Mouse (Mus musculus): ENCODE measurements at regions not wholly inside any gene's neighbourhood (a gene's known extent, or its start where the extent isn't known, plus 50 kb on each side); places are given as distances from the start of the nearest gene placed in this dataset.

GRCm38 (mm10) chr17:9976866-9977421 is 307.4 kb upstream of the Pabpc6 start:
- Histone ChIP-seq H3K9ac (replicated peaks) (no peak overlapping the region), H3K4me2 (no peak overlapping the region), H3K4me1 (0 out of 2 replicates have a peak, but pooled peaks cover 16% of the 10 kb centered on the region), H3K36me3 (no peaks in the 10 kb centered on the region), H3K4me3 (replicated peaks) (no peak overlapping the region), H3K27ac (replicated peaks) (no peak overlapping the region), H3K27me3 (replicated peaks) (no peaks in the 10 kb centered on the region), H3K9me3 (replicated peaks) (no peaks in the 10 kb centered on the region)
- ATAC-seq (ENCODE audit: low FRiP score), result no peak
- 98% methylated on average over 4 of the region's 4 CpGs for WGBS

GRCm38 (mm10) chr17:9975995-9976394 is 306.5 kb upstream of the Pabpc6 start:
- 89% methylated on average over 14 of the region's 14 CpGs for WGBS

GRCm38 (mm10) chr17:9975153-9975552 is 305.6 kb upstream of the Pabpc6 start:
- Histone ChIP-seq H3K9me3 (replicated peaks) (no peaks in the 10 kb centered on the region), H3K4me2 (no peak overlapping the region), H3K4me3 (replicated peaks) (no peak overlapping the region), H3K4me1 (0 out of 2 replicates have a peak, but pooled peaks cover 16% of the 10 kb centered on the region), H3K27ac (replicated peaks) (no peak overlapping the region), H3K9ac (replicated peaks) (no peak overlapping the region), H3K27me3 (replicated peaks) (no peaks in the 10 kb centered on the region), H3K36me3 (no peaks in the 10 kb centered on the region)
- no peak for ATAC-seq (ENCODE audit: low FRiP score)
- WGBS, result 97% methylated on average over 1 of the region's 1 CpGs

More at GRCm38 (mm10) chr17:9975995-9976394, 306.5 kb upstream of the Pabpc6 start:
- Histone ChIP-seq H3K36me3 (no peaks in the 10 kb centered on the region), H3K27ac (replicated peaks) (0 out of 2 replicates have a peak overlapping the region, but pooled peaks have one; percentile 9), H3K9me3 (replicated peaks) (no peaks in the 10 kb centered on the region), H3K4me3 (replicated peaks) (no peak overlapping the region), H3K4me1 (0 out of 2 replicates have a peak, but pooled peaks cover 16% of the 10 kb centered on the region), H3K9ac (replicated peaks) (no peak overlapping the region), H3K4me2 (no peak overlapping the region), H3K27me3 (replicated peaks) (no peaks in the 10 kb centered on the region)
- ATAC-seq (ENCODE audit: low FRiP score), result no peak

- Histone ChIP-seq H3K36me3 (no peaks in the 10 kb centered on the region), H3K9me3 (replicated peaks) (no peaks in the 10 kb centered on the region), H3K4me3 (replicated peaks) (no peak overlapping the region), H3K27ac (replicated peaks) (no peak overlapping the region), H3K4me2 (no peak overlapping the region), H3K9ac (replicated peaks) (no peak overlapping the region), H3K4me1 (0 out of 2 replicates have a peak, but pooled peaks cover 5% of the 10 kb centered on the region), H3K27me3 (replicated peaks) (no peaks in the 10 kb centered on the region)
- no peak for ATAC-seq (ENCODE audit: low FRiP score)
- 52% methylated on average over 7 of the region's 7 CpGs for WGBS
These were observed 298.5 kb upstream of the Pabpc6 start for GRCm38 (mm10) chr17:9967988-9968387.

- Histone ChIP-seq H3K27ac (replicated peaks) (no peak overlapping the region), H3K4me1 (0 out of 2 replicates have a peak, but pooled peaks cover 5% of the 10 kb centered on the region), H3K9me3 (replicated peaks) (no peaks in the 10 kb centered on the region), H3K9ac (replicated peaks) (no peak overlapping the region), H3K36me3 (no peaks in the 10 kb centered on the region), H3K4me3 (replicated peaks) (no peak overlapping the region), H3K27me3 (replicated peaks) (no peaks in the 10 kb centered on the region), H3K4me2 (no peak overlapping the region)
- 77% methylated on average over 10 of the region's 10 CpGs for WGBS
- ATAC-seq (ENCODE audit: low FRiP score), result no peak
These were observed 293.4 kb upstream of the Pabpc6 start for GRCm38 (mm10) chr17:9962893-9963436.

- Histone ChIP-seq H3K4me1 (no peaks in the 10 kb centered on the region), H3K27me3 (replicated peaks) (no peaks in the 10 kb centered on the region), H3K27ac (replicated peaks) (no peak overlapping the region), H3K4me3 (replicated peaks) (no peak overlapping the region), H3K9me3 (replicated peaks) (no peaks in the 10 kb centered on the region), H3K9ac (replicated peaks) (no peak overlapping the region), H3K4me2 (no peak overlapping the region), H3K36me3 (no peaks in the 10 kb centered on the region)
- 75% methylated on average over 3 of the region's 3 CpGs for whole genome bisulfite sequencing
- ATAC-seq (ENCODE audit: low FRiP score), result no peak
These were observed 279.6 kb upstream of the Pabpc6 start for GRCm38 (mm10) chr17:9948985-9949667.

GRCm38 (mm10) chr17:9947609-9948008 is 278.1 kb upstream of the Pabpc6 start:
- H3K27me3 ChIP-seq (replicated peaks), result no peaks in the 10 kb centered on the region

GRCm38 (mm10) chr17:9944513-9944912 is 275.0 kb upstream of the Pabpc6 start:
- 90% methylated on average over 8 of the region's 8 CpGs for WGBS
- no peak overlapping the region for H3K4me2 ChIP-seq
- H3K27me3 ChIP-seq (replicated peaks), result no peaks in the 10 kb centered on the region
- H3K9me3 ChIP-seq (replicated peaks), result 0 out of 2 replicates have a peak, but pooled peaks cover 2% of the 10 kb centered on the region
- H3K27ac ChIP-seq (replicated peaks), result no peak overlapping the region
- ATAC-seq (ENCODE audit: low FRiP score), result no peak
- H3K36me3 ChIP-seq, result no peaks in the 10 kb centered on the region
- no peak overlapping the region for H3K4me3 ChIP-seq (replicated peaks)
- no peaks in the 10 kb centered on the region for H3K4me1 ChIP-seq
- no peak overlapping the region for H3K9ac ChIP-seq (replicated peaks)

More at GRCm38 (mm10) chr17:9947609-9948008, 278.1 kb upstream of the Pabpc6 start:
- Histone ChIP-seq H3K4me1 (no peaks in the 10 kb centered on the region), H3K27ac (replicated peaks) (no peak overlapping the region), H3K4me2 (no peak overlapping the region), H3K9me3 (replicated peaks) (no peaks in the 10 kb centered on the region), H3K36me3 (no peaks in the 10 kb centered on the region), H3K4me3 (replicated peaks) (no peak overlapping the region), H3K9ac (replicated peaks) (no peak overlapping the region)
- 94% methylated on average over 7 of the region's 7 CpGs for WGBS
- no peak for ATAC-seq (ENCODE audit: low FRiP score)

- Histone ChIP-seq H3K36me3 (no peaks in the 10 kb centered on the region), H3K4me2 (no peak overlapping the region), H3K9me3 (replicated peaks) (0 out of 2 replicates have a peak, but pooled peaks cover 2% of the 10 kb centered on the region), H3K4me3 (replicated peaks) (no peak overlapping the region), H3K4me1 (peaks cover 8% of the 10 kb centered on the region; the same call in 1 of the 2 replicates), H3K27ac (replicated peaks) (no peak overlapping the region), H3K27me3 (replicated peaks) (no peaks in the 10 kb centered on the region), H3K9ac (replicated peaks) (no peak overlapping the region)
- WGBS, result 89% methylated on average over 4 of the region's 4 CpGs
- ATAC-seq (ENCODE audit: low FRiP score), result no peak
These were observed 272.7 kb upstream of the Pabpc6 start for GRCm38 (mm10) chr17:9942171-9942570.

GRCm38 (mm10) chr17:9939576-9939975 is 270.1 kb upstream of the Pabpc6 start:
- WGBS, result 74% methylated on average over 6 of the region's 6 CpGs
- H3K4me1 ChIP-seq, result peaks cover 8% of the 10 kb centered on the region; the same call in 1 of the 2 replicates
- 0 out of 2 replicates have a peak, but pooled peaks cover 2% of the 10 kb centered on the region for H3K9me3 ChIP-seq (replicated peaks)
- H3K9ac ChIP-seq (replicated peaks), result no peak overlapping the region
- H3K27ac ChIP-seq (replicated peaks), result no peak overlapping the region
- H3K36me3 ChIP-seq, result no peaks in the 10 kb centered on the region
- no peaks in the 10 kb centered on the region for H3K27me3 ChIP-seq (replicated peaks)
- H3K4me2 ChIP-seq, result no peak overlapping the region
- H3K4me3 ChIP-seq (replicated peaks), result no peak overlapping the region
- ATAC-seq (ENCODE audit: low FRiP score), result no peak

GRCm38 (mm10) chr17:9938426-9938825 is 268.9 kb upstream of the Pabpc6 start:
- Histone ChIP-seq H3K9me3 (replicated peaks) (0 out of 2 replicates have a peak, but pooled peaks cover 2% of the 10 kb centered on the region), H3K27ac (replicated peaks) (no peak overlapping the region), H3K4me1 (peaks cover 8% of the 10 kb centered on the region; the same call in 1 of the 2 replicates), H3K9ac (replicated peaks) (no peak overlapping the region), H3K4me3 (replicated peaks) (no peak overlapping the region), H3K27me3 (replicated peaks) (no peaks in the 10 kb centered on the region), H3K36me3 (no peaks in the 10 kb centered on the region), H3K4me2 (no peak overlapping the region)
- WGBS, result 57% methylated on average over 10 of the region's 10 CpGs
- ATAC-seq (ENCODE audit: low FRiP score), result 0 out of 2 replicates have a peak, but pooled peaks have one; percentile 31

GRCm38 (mm10) chr17:9937211-9937610 is 267.7 kb upstream of the Pabpc6 start:
- no peaks in the 10 kb centered on the region for H3K27me3 ChIP-seq (replicated peaks)
- WGBS, result 78% methylated on average over 5 of the region's 5 CpGs
- H3K27ac ChIP-seq (replicated peaks), result no peak overlapping the region
- no peak overlapping the region for H3K4me3 ChIP-seq (replicated peaks)
- 0 out of 2 replicates have a peak, but pooled peaks cover 2% of the 10 kb centered on the region for H3K9me3 ChIP-seq (replicated peaks)
- no peak for ATAC-seq (ENCODE audit: low FRiP score)
- no peak overlapping the region for H3K4me2 ChIP-seq
- H3K36me3 ChIP-seq, result no peaks in the 10 kb centered on the region
- H3K9ac ChIP-seq (replicated peaks), result no peak overlapping the region
- peaks cover 9% of the 10 kb centered on the region for H3K4me1 ChIP-seq

Measured in neural tube, embryonic 15.5 days (tissue).